Mouse (Mus musculus) spleen, postnatal 4 days (tissue): ENCODE measurements around the gene Xiap.
"Not testable (repeated sequence)": the region's sequence is repeated elsewhere in the genome, so short reads cannot be mapped to it uniquely, and the experiment has no call there.

Experiments
- DNase-seq, 2 experiments: peaks; one replicate each; pipeline ENCODE4 v3.0.0; 2022; ENCODE audit warnings: low spot score in 2 of 2

Xiap gene

DNA sequence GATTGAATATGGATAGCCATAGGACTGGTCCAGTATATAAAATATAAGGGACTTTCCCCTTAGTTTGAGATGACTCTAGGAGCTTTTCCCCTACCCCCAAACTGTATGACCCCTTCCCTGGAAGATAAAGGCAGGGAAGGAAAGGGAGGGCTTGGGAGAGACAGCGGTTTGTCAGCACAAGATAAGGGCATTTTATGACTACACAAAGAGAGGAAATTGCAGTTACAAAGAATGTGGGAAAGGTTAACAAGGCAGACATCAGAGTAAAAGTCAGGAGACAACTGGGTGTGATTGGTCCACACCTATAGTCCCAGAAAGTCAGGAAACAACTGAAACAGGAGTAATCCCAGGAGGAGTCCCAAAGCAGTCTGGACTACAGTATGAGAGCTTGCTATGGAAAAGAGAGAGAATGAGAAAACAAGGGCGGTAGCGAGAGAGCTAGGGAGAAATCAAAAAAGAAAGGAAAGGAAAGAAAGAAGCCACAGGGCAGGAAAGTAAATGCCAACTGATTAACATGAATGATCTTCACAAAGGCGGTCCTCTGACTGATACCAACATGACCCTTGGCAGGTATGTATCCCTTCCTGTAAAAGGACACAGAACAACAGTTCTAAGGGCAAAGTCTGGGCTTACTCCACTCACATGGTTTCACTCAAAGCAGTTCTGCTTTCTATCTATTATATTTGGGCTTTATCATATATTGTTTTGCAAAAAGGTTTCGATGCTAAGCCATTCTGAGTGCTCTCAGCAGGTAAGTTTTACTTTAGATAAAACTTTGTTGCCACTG lies at the start of gene Xiap:
Gene Xiap, plus strand, starts transcription at position 398 of the 787 bp plus-strand sequence.
- DNase-seq: no peak

DNA sequence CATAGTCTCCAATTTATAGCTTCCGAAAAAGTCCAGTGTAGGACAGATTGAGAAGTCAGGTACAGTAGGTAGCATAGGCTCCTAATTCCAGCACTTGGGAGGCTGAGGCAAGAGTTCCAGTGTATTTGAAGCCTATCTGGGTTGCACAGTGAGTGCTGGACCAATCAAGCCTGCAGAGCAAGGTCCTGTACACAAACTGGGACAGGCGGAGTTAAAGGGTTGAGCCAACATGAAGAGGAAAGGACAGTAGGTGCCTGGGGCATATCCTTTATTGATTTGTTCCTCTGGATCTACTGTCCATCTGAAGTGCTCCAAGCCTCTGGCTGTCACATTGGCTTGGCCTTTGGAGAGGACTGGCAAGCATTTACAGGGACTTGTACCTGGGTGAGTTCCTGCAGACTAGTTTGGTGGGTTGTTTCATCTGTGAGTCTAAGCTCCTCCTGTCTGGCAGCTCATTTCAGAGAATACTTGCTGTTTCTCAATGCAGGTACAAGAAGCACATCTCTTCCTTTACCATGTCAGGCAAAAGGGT lies 46.7 kb upstream of the Xiap start:
- DNase-seq: no peak

DNA sequence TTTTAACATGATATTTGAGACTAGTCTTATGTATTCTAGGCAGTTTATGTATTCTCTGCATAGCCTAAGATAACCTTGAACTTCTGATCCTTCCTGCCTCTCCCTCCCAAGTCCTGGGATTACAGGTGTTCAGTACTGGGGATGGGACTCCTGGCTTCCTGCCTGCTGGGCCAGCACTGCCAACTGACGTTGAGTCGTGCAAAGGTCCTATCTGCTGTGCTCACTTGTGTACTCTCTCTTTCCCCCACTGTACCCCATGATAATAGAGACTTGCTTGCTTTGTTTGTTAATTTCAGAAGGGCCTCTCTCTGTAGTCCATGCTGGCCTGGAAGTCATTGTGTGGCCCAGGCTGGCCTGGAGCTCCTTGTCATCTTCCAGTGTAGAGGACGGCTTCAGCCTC lies 45.7 kb upstream of the Xiap start:
- DNase-seq: no peak

DNA sequence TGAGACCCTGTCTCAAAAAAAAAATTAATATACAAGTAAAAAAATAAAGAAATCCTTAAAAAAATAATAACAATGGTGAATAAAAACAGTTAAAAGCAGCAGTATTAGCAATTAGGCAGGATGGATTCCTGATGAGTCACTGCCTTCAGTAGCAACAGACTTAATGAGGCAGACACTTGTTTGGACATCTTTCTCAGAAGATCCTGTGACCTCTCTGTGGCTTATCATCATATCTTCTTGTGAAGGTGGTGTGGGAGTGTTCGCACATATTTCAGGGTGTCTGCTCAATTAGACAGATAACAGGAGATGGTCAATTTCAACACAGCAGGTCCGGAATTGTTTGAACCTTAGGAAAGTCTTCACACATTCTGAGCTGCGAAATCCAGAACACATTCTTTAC lies 45.0 kb upstream of the Xiap start:
- DNase-seq: no peak

DNA sequence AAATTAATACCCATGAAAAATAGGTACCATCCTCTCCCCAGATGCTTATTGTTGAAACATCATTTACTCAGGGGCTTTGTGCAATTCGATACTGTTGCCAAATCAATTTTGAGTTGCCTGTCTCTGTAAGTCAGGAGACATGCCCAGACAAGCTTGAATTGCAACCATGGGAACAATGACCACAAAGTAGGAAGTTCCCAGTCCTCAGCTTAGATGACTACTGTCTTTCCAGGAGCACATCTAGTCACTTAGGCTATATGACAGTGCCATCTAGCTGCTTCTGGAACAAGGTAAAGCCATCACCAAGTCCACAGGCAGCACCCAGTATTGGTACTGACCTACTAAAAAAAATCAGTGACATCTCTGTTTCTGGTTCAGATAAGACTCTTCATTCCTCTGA lies 41.4 kb upstream of the Xiap start:
- DNase-seq: no peak

DNA sequence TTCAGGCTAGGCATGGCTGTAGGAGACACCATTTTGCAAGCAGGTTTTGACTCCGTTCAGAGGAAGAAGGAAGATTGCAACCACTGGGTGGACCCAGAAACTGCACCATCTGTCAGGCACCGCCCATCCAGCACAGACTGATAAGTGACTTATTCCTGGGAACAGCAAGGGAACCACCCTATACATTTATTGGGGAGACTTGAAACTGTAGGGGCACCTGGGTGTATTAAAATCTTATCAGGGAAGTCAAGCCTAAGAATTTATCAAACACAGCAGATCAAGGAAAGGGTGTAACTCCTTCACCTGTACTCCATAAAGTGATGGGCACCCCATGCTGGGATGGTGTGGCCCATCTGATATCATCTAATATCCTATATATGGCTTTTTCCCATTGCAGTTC lies 40.0 kb upstream of the Xiap start:
- peak; percentile 63 to 66 for DNase-seq

DNA sequence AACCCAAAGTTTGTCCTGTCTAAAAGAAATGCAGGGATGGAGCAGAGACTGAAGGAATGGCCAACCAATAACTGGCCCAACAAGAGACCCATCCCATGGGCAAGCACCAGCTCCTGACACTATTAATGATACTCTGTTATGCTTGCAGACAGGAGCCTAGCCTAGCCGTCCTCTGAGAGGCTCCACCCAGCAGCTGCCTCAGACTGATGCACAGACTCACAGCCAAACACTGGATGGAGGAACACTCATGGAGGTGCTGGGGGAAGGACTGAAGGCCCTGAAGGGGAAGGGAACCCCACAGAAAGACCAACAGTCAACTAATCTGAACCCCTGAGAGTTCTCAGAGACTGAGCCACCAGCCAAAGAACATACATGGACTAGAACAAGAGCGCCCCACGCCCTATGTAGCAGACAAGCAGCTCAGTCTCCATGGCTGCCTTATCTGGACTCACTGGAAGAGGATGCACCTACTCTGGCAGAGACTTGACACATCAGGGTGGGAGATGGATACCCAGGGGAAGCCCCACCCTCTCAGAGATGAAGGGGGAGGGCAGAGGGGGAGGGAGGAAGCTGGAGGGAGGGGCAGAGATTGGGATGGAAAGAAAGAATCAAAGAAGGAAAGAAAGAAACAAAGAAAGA lies 33.6 kb upstream of the Xiap start:
- DNase-seq: not testable (repeated sequence)

DNA sequence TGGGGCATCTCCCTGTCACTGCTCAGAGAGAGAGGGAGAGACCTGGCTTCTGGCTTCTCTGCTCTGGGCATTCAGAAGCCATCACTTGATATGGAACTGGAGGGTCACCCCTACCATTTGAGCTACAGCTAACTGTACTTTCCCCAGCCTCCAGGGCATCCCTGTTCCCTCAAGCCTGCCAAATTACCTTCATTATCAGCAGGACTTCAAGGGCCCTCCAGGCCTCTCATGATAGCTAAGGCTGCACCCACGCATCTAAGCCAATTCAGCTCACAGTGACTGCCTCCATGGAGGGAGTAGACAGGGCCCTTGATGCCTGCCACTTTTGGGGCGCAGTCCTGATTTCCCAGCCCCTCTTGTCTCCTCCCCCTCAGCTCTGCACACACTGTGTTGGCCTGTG lies 32.5 kb upstream of the Xiap start:
- DNase-seq: not testable (repeated sequence)

DNA sequence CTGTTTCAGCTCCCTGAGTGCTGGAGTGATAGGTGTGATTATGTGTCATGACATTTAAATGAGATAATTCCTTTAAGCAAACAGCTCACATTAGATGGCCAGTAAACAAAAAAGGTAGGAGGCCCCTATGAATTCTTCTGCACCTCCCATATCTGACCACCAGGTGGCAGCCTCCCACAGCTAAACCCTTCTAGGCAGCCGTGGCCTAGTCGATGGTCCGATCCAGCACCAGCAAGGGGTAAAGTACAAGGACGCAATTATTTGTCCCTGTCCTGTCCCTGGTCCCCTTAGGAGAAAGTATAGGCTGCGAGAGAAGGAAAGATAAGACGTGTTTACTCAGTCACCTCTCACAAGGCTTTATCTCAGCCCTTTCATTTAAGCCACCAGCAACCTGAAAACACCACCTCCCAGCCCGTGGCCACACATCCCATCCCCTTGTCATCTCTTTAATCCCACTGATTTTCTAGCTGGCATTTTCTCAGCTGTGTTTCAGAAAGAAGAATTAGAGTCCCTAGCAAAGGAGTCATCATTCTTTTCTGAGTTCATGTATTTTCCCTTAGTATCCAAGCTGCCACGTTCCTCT lies 26.3 kb upstream of the Xiap start:
- DNase-seq: peak; percentile 74 to 89

DNA sequence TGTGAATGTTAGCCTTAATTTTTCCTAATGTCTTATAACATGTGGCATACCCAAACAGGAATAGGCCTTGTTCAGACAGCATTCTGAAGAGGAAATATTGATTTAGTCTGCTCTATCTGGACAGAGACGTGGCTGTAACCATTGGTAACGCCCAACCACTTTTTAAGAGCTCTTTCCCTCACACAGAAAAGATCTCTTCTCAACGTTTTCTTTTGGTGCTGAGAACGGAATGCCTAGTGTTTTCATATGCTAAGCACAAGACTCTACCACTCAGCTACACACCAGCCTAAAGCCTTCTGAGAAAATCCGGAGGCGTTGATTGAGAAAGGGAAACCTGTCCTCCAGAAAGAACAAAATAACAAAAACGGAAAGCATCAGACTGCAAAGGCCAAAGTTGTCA lies 25.6 kb upstream of the Xiap start:
- DNase-seq: no peak

DNA sequence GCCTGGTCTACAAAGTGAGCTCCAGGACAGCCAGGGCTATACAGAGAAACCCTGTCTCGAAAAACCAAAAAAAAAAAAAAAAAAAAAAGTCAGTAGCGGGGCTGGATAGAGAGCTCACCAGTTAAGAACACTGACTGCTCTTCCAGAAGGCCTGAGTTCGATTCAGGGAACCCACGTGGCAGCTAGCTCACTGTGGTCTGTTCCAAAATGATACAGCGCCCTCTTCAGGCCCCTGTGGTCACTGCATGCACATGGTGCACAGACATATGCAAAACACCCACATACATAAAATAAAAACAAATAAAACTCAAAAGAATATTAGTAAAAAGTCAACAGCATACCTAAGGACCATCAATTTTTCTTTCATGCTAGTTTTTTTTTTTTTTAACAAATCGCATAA lies 20.0 kb upstream of the Xiap start:
- no peak for DNase-seq

DNA sequence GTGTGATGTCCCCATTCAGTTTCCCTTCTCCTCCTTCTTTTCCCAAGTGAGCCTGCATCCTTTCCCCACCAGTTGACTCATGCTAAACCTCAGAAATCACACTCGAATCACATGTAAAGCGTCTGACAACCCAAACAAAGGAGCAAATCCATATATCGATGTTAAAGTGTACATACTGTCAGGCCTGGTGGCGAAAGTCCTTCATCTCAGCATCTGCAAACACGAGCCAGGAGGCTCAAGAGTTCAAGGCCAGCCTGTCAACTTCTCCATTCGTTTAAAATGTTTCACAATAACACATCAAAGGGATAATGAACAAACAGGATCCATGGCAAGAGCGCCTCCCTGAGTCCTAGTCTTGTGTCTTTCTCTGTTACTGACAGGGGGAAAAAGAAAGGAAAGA lies 14.5 kb upstream of the Xiap start:
- DNase-seq: no peak

DNA sequence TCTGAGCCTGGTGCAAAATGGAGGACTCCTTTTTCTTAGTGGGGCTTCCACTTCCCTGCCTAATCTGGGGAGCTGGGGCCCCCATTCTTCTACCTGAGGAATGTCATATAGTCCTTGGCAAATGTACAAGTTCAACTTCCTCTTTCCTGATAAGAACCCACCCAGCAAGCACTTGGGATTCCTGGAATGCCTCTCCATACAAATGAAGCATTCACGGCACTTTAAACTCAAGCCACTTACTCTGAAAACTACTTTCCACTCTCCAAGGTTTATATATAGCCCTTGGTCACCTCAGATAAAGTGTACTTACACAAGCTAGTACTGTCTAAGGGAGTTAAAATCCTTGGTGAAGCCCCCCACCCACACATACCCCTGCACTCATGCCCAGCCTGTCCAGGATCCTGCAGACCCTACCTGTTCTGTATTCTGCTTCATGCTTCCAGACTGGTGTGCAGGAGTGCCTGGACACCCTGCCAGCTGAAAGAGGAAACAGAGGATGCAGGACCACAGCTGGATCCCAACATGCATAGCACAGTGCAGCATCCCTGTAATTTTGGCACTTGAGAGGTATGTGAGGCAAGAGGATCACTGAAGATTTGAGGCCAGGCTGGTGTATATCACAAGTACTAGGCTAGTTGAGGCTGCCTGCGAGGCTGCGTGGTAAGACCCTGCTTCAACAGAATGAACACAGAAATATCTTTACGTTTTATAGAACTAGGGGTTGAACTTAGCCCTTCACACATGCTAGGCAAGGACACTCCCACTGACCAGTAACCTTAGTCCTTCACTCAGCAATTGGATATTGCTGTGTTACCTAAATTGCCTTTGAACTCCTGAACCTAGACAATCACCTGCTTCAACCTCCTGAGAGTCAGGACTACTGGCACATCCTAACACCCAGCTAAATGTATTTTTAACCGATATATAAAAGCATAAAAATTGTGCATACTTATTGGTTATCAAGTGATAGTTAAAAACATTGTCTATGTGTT lies 8.5 kb upstream of the Xiap start:
- DNase-seq: no peak

DNA sequence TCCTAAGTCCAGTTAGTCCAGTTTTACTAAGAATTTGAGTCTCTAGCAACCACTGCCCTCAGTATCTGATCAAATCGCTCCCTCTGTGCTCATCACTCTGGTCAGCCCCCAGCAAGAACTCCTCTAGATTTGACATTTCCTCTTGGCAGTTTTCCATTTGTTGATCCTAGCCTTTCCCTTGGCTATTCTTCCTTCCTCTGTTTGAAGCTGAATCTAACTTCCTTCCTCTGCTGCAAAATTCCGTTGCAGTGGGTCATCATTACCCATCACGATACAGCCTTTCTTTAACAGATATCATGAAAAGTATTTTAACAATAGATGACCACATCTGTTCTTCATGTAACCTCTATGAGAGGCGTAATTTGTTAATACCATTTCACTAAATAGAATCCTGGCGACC lies 2.5 kb upstream of the Xiap start:
- DNase-seq: no peak

DNA sequence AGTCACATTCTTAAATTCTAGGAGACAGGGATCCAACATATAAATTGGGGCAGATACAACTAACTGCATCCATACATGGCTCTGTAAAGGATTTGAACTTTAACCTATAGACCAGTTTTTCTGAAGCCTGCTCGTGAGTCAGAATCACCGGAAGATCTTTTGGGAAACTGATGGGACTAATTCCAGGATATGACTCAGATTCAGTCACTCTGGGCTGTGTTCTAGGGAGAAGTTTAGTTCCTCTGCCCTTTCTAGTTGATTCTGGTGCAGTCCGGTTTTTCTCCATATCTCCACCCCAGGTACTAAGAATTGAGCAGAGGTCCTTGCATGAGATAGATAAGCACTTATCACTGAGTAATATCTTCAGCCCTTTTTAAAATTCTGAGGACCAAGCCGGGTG lies 1.6 kb upstream of the Xiap start:
- DNase-seq: no peak

DNA sequence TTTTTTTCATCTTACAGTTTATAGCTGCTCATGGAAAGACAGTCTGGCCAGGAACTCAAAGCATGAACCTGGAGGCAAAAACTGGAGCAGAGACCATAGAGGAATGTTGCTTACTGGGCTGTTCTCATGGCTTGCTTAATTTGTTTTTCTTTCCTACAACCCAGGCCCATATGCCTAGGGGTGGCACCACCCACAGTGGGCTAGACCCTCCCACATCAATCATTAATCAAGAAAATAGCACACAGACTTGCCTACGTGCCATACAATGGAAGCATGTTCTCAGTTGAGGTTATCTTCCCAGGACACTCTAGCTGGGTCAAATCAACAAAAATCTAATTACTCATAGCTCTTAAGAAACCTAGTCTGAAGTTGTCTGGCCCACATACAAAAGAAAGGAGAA lies 4.1 kb downstream of the Xiap start:
- DNase-seq: no peak

DNA sequence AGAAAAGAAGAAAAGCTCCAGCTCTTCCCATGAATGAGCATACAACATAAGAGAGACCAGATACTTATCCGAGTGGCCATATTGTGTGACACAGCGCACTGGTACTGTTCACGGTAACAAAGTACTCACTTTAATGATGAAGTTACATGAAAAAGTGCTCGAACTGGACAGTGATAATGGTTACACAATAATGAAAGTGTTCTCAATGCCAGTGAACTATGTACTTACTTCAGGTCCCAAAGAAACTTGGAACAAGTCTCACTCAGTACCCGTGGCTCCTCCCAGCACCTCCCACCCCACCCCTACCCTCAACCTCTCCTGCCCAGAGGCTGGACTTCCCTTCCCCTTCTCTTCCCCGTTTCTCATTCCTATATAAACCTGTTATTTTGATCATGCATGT lies 5.6 kb downstream of the Xiap start:
- DNase-seq: no peak

DNA sequence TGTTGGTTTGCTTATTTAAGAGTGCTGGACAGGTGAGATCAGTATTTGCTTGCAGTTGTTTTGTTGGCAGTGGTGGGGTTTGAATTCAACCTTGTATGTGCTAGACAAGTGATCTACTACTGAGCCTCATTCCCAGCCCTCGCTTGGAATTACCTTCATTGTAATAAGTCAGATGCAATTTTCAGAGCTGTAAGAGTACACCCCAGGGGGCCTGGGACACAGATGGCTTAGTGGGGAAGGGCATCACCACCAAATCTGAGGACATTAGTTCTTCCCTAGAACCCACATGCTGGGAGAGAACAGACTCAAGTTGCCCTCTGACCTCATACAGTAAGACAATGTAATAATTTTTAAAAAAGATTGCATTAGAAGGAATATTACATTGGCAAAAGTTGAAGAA lies 7.3 kb downstream of the Xiap start:
- no peak for DNase-seq

DNA sequence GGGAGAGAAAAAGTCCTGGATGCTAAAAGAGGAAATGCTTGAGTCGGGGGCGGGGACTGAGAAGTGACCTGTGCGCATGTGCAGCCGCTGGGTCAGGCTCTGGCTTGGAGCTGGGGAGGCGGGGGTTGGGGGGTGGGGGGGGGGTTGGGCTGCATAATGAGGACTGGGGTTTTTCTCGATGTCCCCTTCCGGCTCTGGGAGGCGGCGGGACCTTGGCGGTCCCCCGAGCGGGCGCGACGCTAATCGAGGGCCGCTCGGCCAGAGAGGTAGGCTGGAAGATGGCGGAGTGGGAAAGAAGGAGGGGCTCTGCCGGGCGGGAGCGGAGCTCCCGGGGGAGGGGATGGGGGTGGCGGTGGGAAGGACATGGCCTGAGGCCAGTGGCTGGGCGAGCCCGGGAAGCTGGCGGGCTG lies 8.3 kb downstream of the Xiap start:
- peak; percentile 76 to 86 for DNase-seq

DNA sequence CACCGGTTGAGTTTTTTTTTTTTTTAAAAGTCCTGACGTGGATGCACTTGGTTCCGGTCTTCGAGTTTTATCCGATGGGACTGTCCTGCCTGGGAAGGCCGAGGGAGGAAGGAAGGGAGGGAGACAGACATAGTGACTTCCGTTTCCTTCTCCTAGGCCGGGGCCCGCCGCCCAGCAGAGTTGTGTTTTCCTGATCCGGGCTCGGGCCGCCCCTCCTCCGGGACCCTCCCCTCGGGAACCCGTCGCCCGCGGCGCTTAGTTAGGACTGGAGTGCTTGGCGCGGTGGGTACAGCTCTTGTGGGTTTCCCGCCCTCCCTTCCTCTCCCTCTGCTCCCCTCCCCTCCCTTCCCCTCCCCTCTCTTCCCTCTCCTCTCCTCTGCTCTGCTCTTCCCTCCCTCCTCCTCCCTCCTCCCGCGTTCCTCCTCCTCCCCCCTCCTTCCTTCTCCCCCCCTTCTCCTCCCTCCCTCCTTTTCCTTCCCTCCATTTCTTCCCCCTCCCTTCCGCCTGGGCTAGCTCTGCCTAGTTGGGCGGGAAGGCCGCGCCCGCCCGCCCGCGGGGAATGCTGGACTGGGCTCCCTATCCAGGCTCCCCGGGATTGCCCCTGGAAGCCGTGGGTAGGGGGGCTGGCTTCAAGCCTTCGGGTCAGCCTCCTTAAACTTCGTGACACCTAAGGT lies 8.9 kb downstream of the Xiap start:
- peak; percentile 61 to 77 for DNase-seq

DNA sequence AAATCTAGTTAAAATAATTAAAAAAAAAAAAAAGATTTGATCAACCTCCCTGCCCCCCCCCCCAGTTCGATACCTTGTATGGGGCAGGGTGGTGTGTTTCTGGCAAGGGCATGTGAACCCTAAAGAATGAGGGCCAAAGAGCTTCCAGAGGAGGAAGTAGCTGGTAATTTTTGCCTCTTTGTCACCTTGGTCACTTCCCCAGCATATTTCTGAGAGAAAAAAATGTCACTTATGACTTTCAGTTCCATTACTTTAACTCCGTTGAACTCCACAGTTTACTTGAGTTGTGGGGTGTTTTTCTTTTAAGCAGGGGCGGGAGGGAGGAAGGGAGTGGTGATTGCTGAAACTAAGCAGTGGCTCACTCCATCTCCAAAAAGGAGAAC lies 9.4 kb downstream of the Xiap start:
- DNase-seq: no peak
